Mouse (Mus musculus): ENCODE results near the gene Opcml. TPM values are rescaled to one million over a fixed set of nuclear protein-coding genes. Genes with fewer than 3 reads are reported as not detected.
A peak's percentile ranks its signal among the peaks of the same experiment; 100 is the strongest.

Gene Opcml
- polyA plus RNA-seq, 1 experiment from 2014 or later = 36.5 TPM

DNA sequence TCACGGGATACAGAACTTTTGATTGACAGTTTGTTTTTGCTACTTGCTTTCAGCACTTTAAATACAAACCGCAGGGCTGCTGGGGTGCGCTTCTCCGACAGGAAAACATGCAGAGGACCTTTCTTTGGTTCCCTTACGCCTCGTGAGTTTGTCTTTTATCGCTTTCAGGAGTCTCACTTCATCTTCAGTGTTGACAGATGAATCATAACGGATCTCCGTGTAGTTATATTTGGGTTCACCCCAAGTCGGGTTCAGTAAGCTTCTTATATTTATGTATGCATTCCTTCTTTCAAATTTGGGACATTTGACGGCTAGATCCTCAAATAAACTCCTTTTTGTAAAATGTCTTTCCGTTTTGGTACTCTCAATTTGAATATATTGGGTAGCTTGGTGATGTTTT is 632.8 kb downstream of the Opcml start:
- Histone ChIP-seq H3K36me3 (ENCODE audit: control insufficient read depth, insufficient read depth, low read length) (no peaks in the 10 kb centered on the region), H3K4me3 (replicated peaks; ENCODE audit: low read depth, low read length) (no peak overlapping the region), H3K27me3 (ENCODE audit: control insufficient read depth, insufficient read depth, low read length) (peaks cover 4% of the 10 kb centered on the region; the same call in 1 of the 2 replicates), H3K9me3 (ENCODE audit: control insufficient read depth, low read length) (no peaks in the 10 kb centered on the region), H3K4me1 (ENCODE audit: control insufficient read depth, insufficient read depth, low read length) (no peaks in the 10 kb centered on the region), H3K27ac (replicated peaks; ENCODE audit: low read depth, low read length) (no peak overlapping the region), H3K4me2 (ENCODE audit: low read length) (no peak overlapping the region), H3K9ac (replicated peaks; ENCODE audit: low read length) (no peak overlapping the region)
- DNase-seq = no peak
- no peak for ATAC-seq (ENCODE audit: low FRiP score, low TSS enrichment)
- WGBS = 51% methylated on average over 12 of the region's 12 CpGs

DNA sequence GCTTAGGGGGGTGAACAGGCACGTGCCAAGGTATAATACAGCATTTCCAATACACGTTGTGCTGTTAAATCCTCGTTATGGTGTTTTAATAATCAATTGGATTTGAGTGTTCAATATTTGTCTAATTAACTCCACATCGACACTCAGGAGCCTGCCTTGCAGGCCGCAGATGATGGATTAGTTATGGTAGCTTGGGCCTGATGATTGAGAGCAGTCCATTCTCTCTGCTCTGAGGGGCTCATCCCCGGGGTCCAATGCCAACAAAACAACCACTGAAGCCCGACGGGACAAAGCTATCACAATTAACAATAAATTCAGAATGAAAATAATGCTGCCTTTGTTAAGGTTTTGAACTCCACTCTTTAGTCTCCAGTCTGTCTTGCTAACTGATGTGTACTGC is 641.6 kb downstream of the Opcml start:
- Histone ChIP-seq H3K4me2 (ENCODE audit: low read length) (no peak overlapping the region), H3K27ac (replicated peaks; ENCODE audit: low read depth, low read length) (no peak overlapping the region), H3K9me3 (ENCODE audit: control insufficient read depth, low read length) (no peaks in the 10 kb centered on the region), H3K9ac (replicated peaks; ENCODE audit: low read length) (no peak overlapping the region), H3K4me1 (ENCODE audit: control insufficient read depth, insufficient read depth, low read length) (peaks cover 7% of the 10 kb centered on the region; the same call in 1 of the 2 replicates), H3K4me3 (replicated peaks; ENCODE audit: low read depth, low read length) (no peak overlapping the region), H3K27me3 (ENCODE audit: control insufficient read depth, insufficient read depth, low read length) (no peaks in the 10 kb centered on the region), H3K36me3 (ENCODE audit: control insufficient read depth, insufficient read depth, low read length) (no peaks in the 10 kb centered on the region)
- no peak for ATAC-seq (ENCODE audit: low FRiP score, low TSS enrichment)
- WGBS = 3% methylated on average over 8 of the region's 8 CpGs
- DNase-seq = peak; percentile 44

- Histone ChIP-seq H3K27me3 (ENCODE audit: control insufficient read depth, insufficient read depth, low read length) (no peaks in the 10 kb centered on the region), H3K4me1 (ENCODE audit: control insufficient read depth, insufficient read depth, low read length) (peaks cover 11% of the 10 kb centered on the region), H3K36me3 (ENCODE audit: control insufficient read depth, insufficient read depth, low read length) (no peaks in the 10 kb centered on the region), H3K9me3 (ENCODE audit: control insufficient read depth, low read length) (no peaks in the 10 kb centered on the region), H3K4me3 (replicated peaks; ENCODE audit: low read depth, low read length) (no peak overlapping the region), H3K27ac (replicated peaks; ENCODE audit: low read depth, low read length) (no peak overlapping the region), H3K4me2 (ENCODE audit: low read length) (no peak overlapping the region), H3K9ac (replicated peaks; ENCODE audit: low read length) (no peak overlapping the region)
- 90% methylated on average over 4 of the region's 4 CpGs for WGBS
- no peak for DNase-seq
- no peak for ATAC-seq (ENCODE audit: low FRiP score, low TSS enrichment)
Observed at GRCm38 (mm10) chr9:28438752-28439151, 648.2 kb downstream of the Opcml start.

DNA sequence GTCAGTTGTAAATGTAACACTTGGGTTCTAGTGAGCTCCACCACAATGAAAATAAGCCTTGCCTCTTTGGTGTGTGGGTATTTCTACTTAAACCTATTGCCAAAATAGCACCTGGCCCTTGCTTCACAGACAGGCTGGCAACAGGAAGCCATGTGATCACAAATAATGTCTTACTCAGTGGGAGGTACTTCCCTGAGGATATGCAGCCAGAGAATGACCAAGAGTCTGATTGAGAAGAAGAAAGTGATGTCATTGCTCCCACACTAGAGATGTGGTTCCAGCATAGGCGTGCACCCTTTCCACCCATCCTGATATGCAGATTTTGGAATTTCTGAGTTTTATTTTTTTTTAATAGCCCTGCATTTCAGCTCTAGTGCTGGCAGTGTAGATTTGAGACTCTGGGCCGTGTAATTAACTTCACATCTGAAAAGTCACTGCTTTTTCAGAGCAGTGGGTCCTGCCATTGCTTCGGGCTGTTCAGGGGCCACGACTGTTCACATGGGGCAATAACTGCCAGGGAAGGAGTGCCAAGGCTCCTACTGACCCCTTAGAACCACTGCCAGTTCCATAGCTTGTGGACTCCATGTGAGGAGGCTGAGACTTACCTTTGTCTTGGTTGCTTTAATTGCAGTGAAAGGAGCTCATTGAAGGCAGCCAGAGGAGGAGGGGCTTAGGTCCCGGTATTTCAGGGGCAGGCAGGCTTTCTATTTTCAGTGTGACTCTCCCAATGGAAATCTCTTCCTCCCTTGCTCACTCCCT is 649.0 kb downstream of the Opcml start:
- 59% methylated on average over 5 of the region's 5 CpGs for WGBS
- Histone ChIP-seq H3K9ac (replicated peaks; ENCODE audit: low read length) (no peak overlapping the region), H3K27me3 (ENCODE audit: control insufficient read depth, insufficient read depth, low read length) (no peaks in the 10 kb centered on the region), H3K36me3 (ENCODE audit: control insufficient read depth, insufficient read depth, low read length) (no peaks in the 10 kb centered on the region), H3K4me3 (replicated peaks; ENCODE audit: low read depth, low read length) (no peak overlapping the region), H3K9me3 (ENCODE audit: control insufficient read depth, low read length) (no peaks in the 10 kb centered on the region), H3K4me1 (ENCODE audit: control insufficient read depth, insufficient read depth, low read length) (peaks cover 11% of the 10 kb centered on the region), H3K4me2 (ENCODE audit: low read length) (no peak overlapping the region), H3K27ac (replicated peaks; ENCODE audit: low read depth, low read length) (no peak overlapping the region)
- no peak for ATAC-seq (ENCODE audit: low FRiP score, low TSS enrichment)
- DNase-seq = peak; percentile 43

GRCm38 (mm10) chr9:28440192-28440795 is 649.7 kb downstream of the Opcml start:
- H3K27me3 ChIP-seq (ENCODE audit: control insufficient read depth, insufficient read depth, low read length) = no peaks in the 10 kb centered on the region
- no peak overlapping the region for H3K4me2 ChIP-seq (ENCODE audit: low read length)
- DNase-seq = no peak
- WGBS = 74% methylated on average over 3 of the region's 3 CpGs
- no peak overlapping the region for H3K4me3 ChIP-seq (replicated peaks; ENCODE audit: low read depth, low read length)
- H3K9ac ChIP-seq (replicated peaks; ENCODE audit: low read length) = no peak overlapping the region
- no peaks in the 10 kb centered on the region for H3K9me3 ChIP-seq (ENCODE audit: control insufficient read depth, low read length)
- no peak overlapping the region for H3K27ac ChIP-seq (replicated peaks; ENCODE audit: low read depth, low read length)
- ATAC-seq (ENCODE audit: low FRiP score, low TSS enrichment) = no peak
- no peaks in the 10 kb centered on the region for H3K36me3 ChIP-seq (ENCODE audit: control insufficient read depth, insufficient read depth, low read length)
- H3K4me1 ChIP-seq (ENCODE audit: control insufficient read depth, insufficient read depth, low read length) = peaks cover 11% of the 10 kb centered on the region

DNA sequence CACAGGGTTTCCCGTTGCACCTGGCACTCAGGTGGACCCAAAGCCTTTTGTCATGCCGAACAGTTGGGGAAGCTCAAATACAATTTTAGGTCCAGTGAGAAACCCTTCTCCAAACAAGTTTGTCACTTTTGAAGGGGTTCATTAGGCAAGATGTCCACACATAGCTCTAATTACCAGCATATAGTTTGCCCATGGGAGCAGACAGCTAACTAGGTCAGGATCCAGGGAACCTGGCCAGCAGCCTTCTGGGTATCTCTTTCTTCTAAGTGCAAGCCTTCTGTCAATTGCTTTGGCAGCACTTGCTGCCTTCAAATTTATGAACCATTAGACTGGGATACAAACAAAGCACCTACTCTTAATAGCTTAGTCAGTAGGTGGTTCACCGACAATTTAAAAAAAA is 653.9 kb downstream of the Opcml start:
- no peak for DNase-seq

GRCm38 (mm10) chr9:28444972-28445371 is 654.4 kb downstream of the Opcml start:
- no peaks in the 10 kb centered on the region for H3K27me3 ChIP-seq (ENCODE audit: control insufficient read depth, insufficient read depth, low read length)
- DNase-seq = no peak
- no peaks in the 10 kb centered on the region for H3K9me3 ChIP-seq (ENCODE audit: control insufficient read depth, low read length)
- H3K27ac ChIP-seq (replicated peaks; ENCODE audit: low read depth, low read length) = no peak overlapping the region
- H3K36me3 ChIP-seq (ENCODE audit: control insufficient read depth, insufficient read depth, low read length) = no peaks in the 10 kb centered on the region
- no peak for ATAC-seq (ENCODE audit: low FRiP score, low TSS enrichment)
- H3K4me2 ChIP-seq (ENCODE audit: low read length) = no peak overlapping the region
- H3K4me1 ChIP-seq (ENCODE audit: control insufficient read depth, insufficient read depth, low read length) = peaks cover 5% of the 10 kb centered on the region
- no peak overlapping the region for H3K4me3 ChIP-seq (replicated peaks; ENCODE audit: low read depth, low read length)
- no peak overlapping the region for H3K9ac ChIP-seq (replicated peaks; ENCODE audit: low read length)
- 75% methylated on average over 8 of the region's 8 CpGs for WGBS

More for the DNA sequence above, 653.9 kb downstream of the Opcml start:
- Histone ChIP-seq H3K36me3 (ENCODE audit: control insufficient read depth, insufficient read depth, low read length) (no peaks in the 10 kb centered on the region), H3K9me3 (ENCODE audit: control insufficient read depth, low read length) (no peaks in the 10 kb centered on the region), H3K27ac (replicated peaks; ENCODE audit: low read depth, low read length) (no peak overlapping the region), H3K4me3 (replicated peaks; ENCODE audit: low read depth, low read length) (no peak overlapping the region), H3K27me3 (ENCODE audit: control insufficient read depth, insufficient read depth, low read length) (no peaks in the 10 kb centered on the region), H3K4me1 (ENCODE audit: control insufficient read depth, insufficient read depth, low read length) (peaks cover 10% of the 10 kb centered on the region), H3K4me2 (ENCODE audit: low read length) (no peak overlapping the region), H3K9ac (replicated peaks; ENCODE audit: low read length) (no peak overlapping the region)
- ATAC-seq (ENCODE audit: low FRiP score, low TSS enrichment) = no peak
- 82% methylated on average over 3 of the region's 3 CpGs for WGBS

DNA sequence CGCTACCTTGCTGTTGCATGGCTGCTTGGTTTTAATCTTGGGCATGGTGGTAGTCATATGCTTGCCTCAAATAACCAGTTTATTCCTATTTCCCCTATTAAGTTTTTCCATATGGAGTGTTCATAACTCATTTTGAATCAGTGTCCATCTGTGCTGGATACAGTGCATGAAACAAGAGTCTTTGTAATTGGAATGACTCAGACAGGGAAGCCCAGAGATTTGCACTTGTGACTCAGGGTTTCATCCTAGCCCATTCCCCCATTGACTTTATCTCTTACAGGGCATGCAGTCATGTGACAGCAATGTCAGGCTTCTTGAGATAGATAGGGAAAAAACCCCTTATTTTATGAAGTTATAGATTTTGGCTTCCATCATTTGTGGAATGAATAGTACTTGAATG is 655.3 kb downstream of the Opcml start:
- no peaks in the 10 kb centered on the region for H3K27me3 ChIP-seq (ENCODE audit: control insufficient read depth, insufficient read depth, low read length)
- H3K36me3 ChIP-seq (ENCODE audit: control insufficient read depth, insufficient read depth, low read length) = no peaks in the 10 kb centered on the region
- H3K9me3 ChIP-seq (ENCODE audit: control insufficient read depth, low read length) = no peaks in the 10 kb centered on the region
- no peak for DNase-seq
- no peak overlapping the region for H3K4me3 ChIP-seq (replicated peaks; ENCODE audit: low read depth, low read length)
- no peak overlapping the region for H3K27ac ChIP-seq (replicated peaks; ENCODE audit: low read depth, low read length)
- no peaks in the 10 kb centered on the region for H3K4me1 ChIP-seq (ENCODE audit: control insufficient read depth, insufficient read depth, low read length)
- no peak overlapping the region for H3K4me2 ChIP-seq (ENCODE audit: low read length)
- ATAC-seq (ENCODE audit: low FRiP score, low TSS enrichment) = no peak
- no peak overlapping the region for H3K9ac ChIP-seq (replicated peaks; ENCODE audit: low read length)
- WGBS = 100% methylated on average over 1 of the region's 1 CpGs
